22 mouse cellular contexts compared by ENCODE assay signal in genomic region chr17:11336156-11336555, GRCm38 (mm10).
A peak's percentile ranks its signal among the peaks of the same experiment; 100 is the strongest.
DNase-seq lines count a peak whose midpoint lies in the region; TF ChIP-seq lines count a peak whose summit lies in the region.
"Had no signal": no experiment of that assay in that cellular context is flagged by ENCODE, and none has a peak within 500 bp of the region (broad histone marks: within the 10 kb centered on the region; RNA-seq: fewer than 3 reads in every experiment).

No protein-coding gene starts in this region.

- H3K9me3 ChIP-seq in embryonic facial prominence, embryonic 10.5 days: no peaks in the 10 kb centered on the region
- H3K9me3 ChIP-seq: heart, embryonic 15.5 days; kidney, embryonic 15.5 days; liver, embryonic 12.5 days; midbrain, embryonic 12.5 days; neural tube, embryonic 13.5 days had no signal

- TF ChIP-seq CTCF in brain, embryonic 14.5 days (IDR thresholded peaks at IDR 0.05; ENCODE audit: borderline replicate concordance, extremely low read depth, insufficient read depth, insufficient read length): no peak

- no peaks in the 10 kb centered on the region for H3K36me3 ChIP-seq in embryonic facial prominence, embryonic 10.5 days (replicated peaks)
- H3K36me3 ChIP-seq: heart, embryonic 15.5 days; kidney, embryonic 15.5 days; liver, embryonic 12.5 days; midbrain, embryonic 12.5 days; neural tube, embryonic 13.5 days had no signal

- no peaks in the 10 kb centered on the region for H3K4me1 ChIP-seq in embryonic facial prominence, embryonic 10.5 days
- H3K4me1 ChIP-seq: heart, embryonic 15.5 days; kidney, embryonic 15.5 days; liver, embryonic 12.5 days had no signal

- H3K4me3 ChIP-seq in embryonic facial prominence, embryonic 10.5 days: no peak overlapping the region
- H3K4me3 ChIP-seq: erythroblast, embryonic 14.5 days; heart, embryonic 15.5 days; kidney, embryonic 15.5 days; liver, embryonic 12.5 days; midbrain, embryonic 12.5 days; neural tube, embryonic 13.5 days had no signal

- WGBS in embryonic facial prominence, embryonic 10.5 days: 74% methylated on average over 1 of the region's 1 CpGs

- intact Hi-C loops in left cerebral cortex, postnatal 25 days (cut with DNase I): loop anchor here (5.0 kb wide), 1 partner anchor 46 kb away; no protein-coding TSS in a partner anchor

- no peaks in the 10 kb centered on the region for H3K27me3 ChIP-seq in embryonic facial prominence, embryonic 10.5 days (replicated peaks; ENCODE audit: low read depth, poor library complexity, severe bottlenecking)
- H3K27me3 ChIP-seq: heart, embryonic 15.5 days; kidney, embryonic 15.5 days; liver, embryonic 12.5 days; midbrain, embryonic 12.5 days; neural tube, embryonic 13.5 days; Patski had no signal

- TF ChIP-seq POLR2A in brain, embryonic 14.5 days (IDR thresholded peaks at IDR 0.05; ENCODE audit: borderline replicate concordance, extremely low read depth, insufficient read depth, insufficient read length, poor library complexity, severe bottlenecking): no peak

- peak; percentile 46 to 53 for DNase-seq in frontal cortex, postnatal 36 days (ENCODE audit: low spot score in 2 of 2)
- DNase-seq in frontal cortex, postnatal 10 days (ENCODE audit: low spot score in 2 of 2): no peak
- peak; percentile 36 to 80 for DNase-seq in left cerebral cortex, postnatal 25 days (ENCODE audit: low spot score in 2 of 2)
- no peak for DNase-seq in left cerebral cortex, adult 11 months (ENCODE audit: low spot score)
- peak; percentile 68 for DNase-seq in brain, embryonic 14.5 days (ENCODE audit: low read depth)
- peak; percentile 55 for DNase-seq in telencephalon, adult 2 months (ENCODE audit: low read depth, low spot score)
- DNase-seq in embryonic facial prominence, embryonic 10.5 days (ENCODE audit: low spot score): no peak
- DNase-seq: adrenal gland, postnatal 10 days; cerebellum, adult 18-20 months; cerebellum, postnatal 10 days; kidney, adult 18-20 months; kidney, postnatal 25 days; left cerebral cortex, postnatal 4 days; liver, postnatal 0 days; lung, postnatal 36 days had no signal

- no peak overlapping the region for H3K27ac ChIP-seq in embryonic facial prominence, embryonic 10.5 days (replicated peaks)
- H3K27ac ChIP-seq: heart, embryonic 15.5 days; kidney, embryonic 15.5 days; liver, embryonic 12.5 days; midbrain, embryonic 12.5 days; neural tube, embryonic 13.5 days had no signal

Comparison
In these comparisons a context has a peak if more than half of its experiments do, and no peak if none do; other contexts are left out.
1. DNase-seq: peak in frontal cortex, postnatal 36 days (2 of 2), left cerebral cortex, postnatal 25 days (2 of 2), brain, embryonic 14.5 days (single experiment) and telencephalon, adult 2 months (single experiment); none in frontal cortex, postnatal 10 days (0 of 2), left cerebral cortex, adult 11 months (single experiment) and embryonic facial prominence, embryonic 10.5 days (single experiment).